Mouse (Mus musculus): Measurements from ENCODE around the gene Asb4.

DNA sequence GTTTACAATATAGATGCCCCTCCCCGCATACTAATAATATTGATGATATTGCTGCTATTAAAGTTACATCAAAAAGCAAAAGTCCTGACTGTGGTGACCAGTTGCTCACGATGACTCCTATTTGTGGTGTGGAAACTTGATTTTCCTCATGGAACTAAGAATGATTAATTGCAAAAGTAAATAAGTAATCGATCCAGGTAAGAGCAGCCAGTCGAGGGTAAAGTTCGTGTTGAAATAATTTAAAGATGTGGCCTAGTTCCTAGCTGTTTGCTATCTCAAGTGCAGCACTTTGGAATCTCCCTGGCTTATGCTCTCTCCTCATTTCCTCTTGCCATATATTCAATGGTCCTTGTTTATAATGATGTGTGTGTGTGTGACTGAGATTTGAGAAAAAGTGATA, 66.7 kb downstream of the Asb4 start:
- TF ChIP-seq E2F4 (IDR thresholded peaks at IDR 0.05; ENCODE audit: insufficient replicate concordance, low read depth, low read length): no peak
- TF ChIP-seq POLR2A (IDR thresholded peaks at IDR 0.05; ENCODE audit: low read depth, low read length): no peak
- no peak for TF ChIP-seq CTCF (conservative IDR thresholded peaks at IDR 0.05 in 1 of 2, IDR thresholded peaks at IDR 0.05 in 1 of 2; ENCODE audit: low read depth in 2 of 2, low read length in 2 of 2)
- no peak for TF ChIP-seq CHD2 (IDR thresholded peaks at IDR 0.05; ENCODE audit: low read length)
- TF ChIP-seq HCFC1 (IDR thresholded peaks at IDR 0.05; ENCODE audit: low read depth, low read length): no peak

All from CH12.LX (cell line).